Mouse (Mus musculus) thymus, adult 2 months (tissue): Measurements from ENCODE around the gene Elob.

Experiments
- CTCF ChIP-seq: fragments of 200-500 bp; IDR thresholded peaks from 2 replicates; pipeline ENCODE4 v1.5.1; 2012; ENCODE audit warnings: mild to moderate bottlenecking, control low read depth, low read length, moderate library complexity, borderline replicate concordance; ENCODE audit not compliant: control insufficient read depth, poor library complexity, insufficient read depth; ENCODE audit errors: extremely low read depth
- POLR2A ChIP-seq: fragments of 200-500 bp; IDR thresholded peaks from 2 replicates; pipeline ENCODE4 v1.6.1; 2012; ENCODE audit warnings: mild to moderate bottlenecking, low read length, control low read depth, moderate library complexity; ENCODE audit not compliant: control insufficient read depth, poor library complexity, insufficient read depth; ENCODE audit errors: extremely low read depth

GRCm38 (mm10) chr17:23788973-23789372 lies 40.0 kb downstream of the Elob start:
- TF ChIP-seq CTCF (no peak), POLR2A (no peak)
